14 mouse cellular contexts compared by ENCODE assay signal in genomic region chr10:77212354-77213120, GRCm38 (mm10). TPM values are rescaled to one million over a fixed set of nuclear protein-coding genes. Genes with fewer than 3 reads are reported as not detected.
DNase-seq lines count a peak whose midpoint lies in the region; ATAC-seq and TF ChIP-seq lines count a peak whose summit lies in the region.
"Had no signal": no experiment of that assay in that cellular context is flagged by ENCODE, and none has a peak within 500 bp of the region (broad histone marks: within the 10 kb centered on the region; RNA-seq: fewer than 3 reads in every experiment).

No protein-coding gene starts in this region.

- 97% methylated on average over 6 of the region's 6 CpGs for WGBS in macrophage (ENCODE audit: missing documents)

- TF ChIP-seq CTCF in embryonic fibroblast, embryonic 13.5 days (IDR thresholded peaks at IDR 0.05; ENCODE audit: borderline replicate concordance, insufficient read depth, low read length) = no peak

- peak overlapping the region; percentile 87 for H3K4me3 ChIP-seq in megakaryocyte, embryonic 14.5 days (replicated peaks)
- no peak overlapping the region for H3K4me3 ChIP-seq in embryonic fibroblast, embryonic 13.5 days (ENCODE audit: insufficient read depth, low read length)
- H3K4me3 ChIP-seq in macrophage (ENCODE audit: inconsistent target) = no peak overlapping the region
- H3K4me3 ChIP-seq: midbrain, embryonic 12.5 days had no signal

- no peaks in the 10 kb centered on the region for H3K27me3 ChIP-seq in megakaryocyte, embryonic 14.5 days (replicated peaks)
- H3K27me3 ChIP-seq: midbrain, embryonic 12.5 days; Patski had no signal

- TF ChIP-seq POLR2A in embryonic fibroblast, embryonic 13.5 days (IDR thresholded peaks at IDR 0.05; ENCODE audit: low read depth, low read length) = no peak

- peaks cover 97% of the 10 kb centered on the region for H3K4me1 ChIP-seq in megakaryocyte, embryonic 14.5 days
- H3K4me1 ChIP-seq in embryonic fibroblast, embryonic 13.5 days (ENCODE audit: control insufficient read depth, insufficient read depth, low read length) = peaks cover 18% of the 10 kb centered on the region

- peaks cover 30% of the 10 kb centered on the region for H3K36me3 ChIP-seq in megakaryocyte, embryonic 14.5 days (replicated peaks; ENCODE audit: low read length)
- no peaks in the 10 kb centered on the region for H3K36me3 ChIP-seq in macrophage (ENCODE audit: inconsistent target)
- H3K36me3 ChIP-seq: midbrain, embryonic 12.5 days had no signal

- no peaks in the 10 kb centered on the region for H3K79me2 ChIP-seq in macrophage (ENCODE audit: inconsistent target)

- DNase-seq in kidney, adult 11 months = peak; percentile 33
- no peak for DNase-seq in kidney, adult 8-10 months
- DNase-seq in cerebellum, adult 9-10 months = no peak
- DNase-seq: cerebellum, adult 18-20 months; gastrocnemius, postnatal 25 days; lung, embryonic 14.5 days; thymus, adult 2 months had no signal

- H3K9me3 ChIP-seq in megakaryocyte, embryonic 14.5 days = no peaks in the 10 kb centered on the region
- H3K9me3 ChIP-seq: midbrain, embryonic 12.5 days had no signal

- H3K27ac ChIP-seq in embryonic fibroblast, embryonic 13.5 days (ENCODE audit: insufficient read depth, low read length) = peak overlapping the region; percentile 93; the same call in 1 of the 2 replicates
- H3K27ac ChIP-seq in macrophage = peak overlapping the region; percentile 90
- H3K27ac ChIP-seq: midbrain, embryonic 12.5 days had no signal

- ATAC-seq in megakaryocyte, adult 5-6 weeks (ENCODE audit: poor library complexity, severe bottlenecking) = no peak
- ATAC-seq: forebrain, embryonic 16.5 days; Patski had no signal

RNA-seq across cellular contexts. Expression of gene Col18a1, which starts 46.2 kb away (rescaled TPM):
- 946 and 2,951 TPM in 2 replicates for polyA plus RNA-seq in megakaryocyte, embryonic 14.5 days (2012; ENCODE audit: insufficient read depth, low replicate concordance)
- total RNA-seq in megakaryocyte, adult 5-6 weeks (2015) = 0.09 TPM in 1 of 2 replicates, not detected in the other
- not detected in 2 replicates for total RNA-seq in megakaryocyte, adult 5-6 weeks (2017)
- polyA plus RNA-seq in embryonic fibroblast, embryonic 13.5 days (2011; ENCODE audit: insufficient read length, low read depth, missing spikeins) = 85.0 and 92.0 TPM in 2 replicates
- total RNA-seq in macrophage (2018; cell fraction: chromatin; rRNA removed) = 10 to 100 TPM in 6 of 26 experiments, 1 to 10 TPM in 11, under 1 TPM in 8, not detected in 1; 0.21 to 92.0 (median 4.3) TPM
- total RNA-seq in macrophage (2018; cell fraction: cytosol; rRNA removed) = 1 to 10 TPM in 22 of 26 experiments, under 1 TPM in 4; 0.75 to 6.8 (median 2.5) TPM
- 10 to 100 TPM in 2 of 26 experiments, 1 to 10 TPM in 24; 1.3 to 32.2 (median 4.7) TPM for total RNA-seq in macrophage (2018; cell fraction: nucleus; rRNA removed)
- 1.1 to 15.2 TPM (median 3.7 TPM) in 3 replicates for polyA plus RNA-seq in macrophage (2018)

RNA-seq across cellular contexts. Expression of gene Pofut2, which starts 46.5 kb away (rescaled TPM):
- polyA plus RNA-seq in megakaryocyte, embryonic 14.5 days (2012; ENCODE audit: insufficient read depth, low replicate concordance) = 78.3 and 80.8 TPM in 2 replicates
- total RNA-seq in megakaryocyte, adult 5-6 weeks (2015) = 16.2 and 17.2 TPM in 2 replicates
- 11.0 and 19.2 TPM in 2 replicates for total RNA-seq in megakaryocyte, adult 5-6 weeks (2017)
- polyA plus RNA-seq in embryonic fibroblast, embryonic 13.5 days (2011; ENCODE audit: insufficient read length, low read depth, missing spikeins) = 91.4 and 101 TPM in 2 replicates
- 100 to 1,000 TPM in 9 of 26 experiments, 10 to 100 TPM in 17; 27.2 to 323 (median 74.2) TPM for total RNA-seq in macrophage (2018; cell fraction: chromatin; rRNA removed)
- 10 to 100 TPM; 30.4 to 85.8 (median 50.3) TPM for total RNA-seq in macrophage (2018; cell fraction: cytosol; rRNA removed)
- 100 to 1,000 TPM in 5 of 26 experiments, 10 to 100 TPM in 21; 37.1 to 164 (median 63.5) TPM for total RNA-seq in macrophage (2018; cell fraction: nucleus; rRNA removed)
- 44.9 to 65.4 TPM (median 49.4 TPM) in 3 replicates for polyA plus RNA-seq in macrophage (2018)
